Mouse (Mus musculus) thymus, adult 2 months (tissue): ENCODE measurements around the gene Gm45140. TPM values are rescaled to one million over a fixed set of nuclear protein-coding genes. Genes with fewer than 3 reads are reported as not detected.
A peak's percentile ranks its signal among the peaks of the same experiment; 100 is the strongest.

Experiments
- DNase-seq: peaks from one replicate; pipeline ENCODE4 v3.0.0; 2021
- H3K27ac ChIP-seq: fragments of 200-500 bp; 2 replicates; pipeline ENCODE4 v1.5.1; 2012; ENCODE audit warnings: low read length, control low read depth; ENCODE audit not compliant: control insufficient read depth, insufficient read depth
- H3K27me3 ChIP-seq: fragments of 200-500 bp; 2 replicates; pipeline ENCODE4 v1.6.1; 2012; ENCODE audit warnings: mild to moderate bottlenecking, low read length, moderate library complexity, mixed read lengths; ENCODE audit not compliant: control insufficient read depth, insufficient read depth
- H3K36me3 ChIP-seq: fragments of 200-500 bp; 2 replicates; pipeline ENCODE4 v1.6.1; 2012; ENCODE audit warnings: mild to moderate bottlenecking, low read length, moderate library complexity; ENCODE audit not compliant: control insufficient read depth, insufficient read depth
- H3K4me1 ChIP-seq: fragments of 200-500 bp; replicated peaks from 2 replicates; pipeline ENCODE4 v1.6.1; 2012; ENCODE audit warnings: low read length; ENCODE audit not compliant: control insufficient read depth, insufficient read depth
- H3K4me3 ChIP-seq: fragments of 200-500 bp; 2 replicates; pipeline ENCODE4 v1.5.1; 2012; ENCODE audit warnings: mild to moderate bottlenecking, low read length, control low read depth, moderate library complexity; ENCODE audit not compliant: control insufficient read depth, insufficient read depth
- CTCF ChIP-seq: fragments of 200-500 bp; IDR thresholded peaks from 2 replicates; pipeline ENCODE4 v1.5.1; 2012; ENCODE audit warnings: mild to moderate bottlenecking, control low read depth, low read length, moderate library complexity, borderline replicate concordance; ENCODE audit not compliant: control insufficient read depth, poor library complexity, insufficient read depth; ENCODE audit errors: extremely low read depth
- POLR2A ChIP-seq: fragments of 200-500 bp; IDR thresholded peaks from 2 replicates; pipeline ENCODE4 v1.6.1; 2012; ENCODE audit warnings: mild to moderate bottlenecking, low read length, control low read depth, moderate library complexity; ENCODE audit not compliant: control insufficient read depth, poor library complexity, insufficient read depth; ENCODE audit errors: extremely low read depth
- WGBS: fragments of 180-500 bp; shearing (Covaris S2); methylation state at CpG from one replicate; pipeline ENCODE4 v1.1.7; 2018; 5-methylcytosine and 5-hydroxymethylcytosine counted together
- polyA plus RNA-seq: library from polyadenylated mRNA; depleted of rRNA; stranded (reverse); fragments of >200 nt; gene quantifications from 2 replicates; pipeline ENCODE4 v1.2.3, GENCODE M21; 2012

The Gm45140 gene
- polyA plus RNA-seq, 1 experiment: 1.2 TPM

GRCm38 (mm10) chr6:87846813-87847212 lies 11.2 kb upstream of the Gm45140 start:
- no peak for TF ChIP-seq CTCF
- no peak for TF ChIP-seq POLR2A
- no peak for DNase-seq
- H3K4me3 ChIP-seq: no peak overlapping the region
- H3K4me1 ChIP-seq: peaks cover 6% of the 10 kb centered on the region
- 48% methylated on average over 1 of the region's 1 CpGs for WGBS
- H3K36me3 ChIP-seq: peaks cover 39% of the 10 kb centered on the region
- H3K27me3 ChIP-seq: no peaks in the 10 kb centered on the region
- no peak overlapping the region for H3K27ac ChIP-seq

- peaks cover 42% of the 10 kb centered on the region for H3K36me3 ChIP-seq
Observed at GRCm38 (mm10) chr6:87845031-87845695, 9.6 kb upstream of the Gm45140 start.

GRCm38 (mm10) chr6:87842254-87842653 lies 6.7 kb upstream of the Gm45140 start:
- Histone ChIP-seq H3K4me3 (no peak overlapping the region), H3K36me3 (peaks cover 42% of the 10 kb centered on the region), H3K27me3 (no peaks in the 10 kb centered on the region), H3K27ac (no peak overlapping the region), H3K4me1 (peaks cover 2% of the 10 kb centered on the region; the same call in 1 of the 2 replicates)
- 57% methylated on average over 1 of the region's 1 CpGs for WGBS
- peak; percentile 24 for DNase-seq
- no peak for TF ChIP-seq POLR2A
- TF ChIP-seq CTCF: no peak

More at GRCm38 (mm10) chr6:87845031-87845695, 9.6 kb upstream of the Gm45140 start:
- no peak overlapping the region for H3K27ac ChIP-seq
- DNase-seq: no peak
- WGBS: 95% methylated on average over 13 of the region's 13 CpGs
- no peaks in the 10 kb centered on the region for H3K27me3 ChIP-seq
- no peak overlapping the region for H3K4me3 ChIP-seq
- H3K4me1 ChIP-seq: peaks cover 2% of the 10 kb centered on the region; the same call in 1 of the 2 replicates
- TF ChIP-seq CTCF (no peak), POLR2A (no peak)

- 91% methylated on average over 8 of the region's 8 CpGs for WGBS
- DNase-seq: no peak
- Histone ChIP-seq H3K36me3 (peaks cover 42% of the 10 kb centered on the region), H3K27me3 (no peaks in the 10 kb centered on the region), H3K4me1 (peaks cover 2% of the 10 kb centered on the region; the same call in 1 of the 2 replicates), H3K4me3 (no peak overlapping the region), H3K27ac (no peak overlapping the region)
- TF ChIP-seq CTCF (no peak), POLR2A (no peak)
Observed at GRCm38 (mm10) chr6:87841635-87842034, 6.0 kb upstream of the Gm45140 start.

GRCm38 (mm10) chr6:87839797-87840341 lies 4.3 kb upstream of the Gm45140 start:
- no peaks in the 10 kb centered on the region for H3K27me3 ChIP-seq
- WGBS: 69% methylated on average over 11 of the region's 11 CpGs
- no peak for DNase-seq
- H3K27ac ChIP-seq: no peak overlapping the region
- H3K4me1 ChIP-seq: peaks cover 2% of the 10 kb centered on the region; the same call in 1 of the 2 replicates
- H3K36me3 ChIP-seq: peaks cover 34% of the 10 kb centered on the region
- H3K4me3 ChIP-seq: no peak overlapping the region
- TF ChIP-seq CTCF: no peak
- no peak for TF ChIP-seq POLR2A

GRCm38 (mm10) chr6:87838551-87839197 lies 3.1 kb upstream of the Gm45140 start, which contains the start of gene Isy1:
Isy1 (minus strand) TSS chr6:87838798.
- peak within 1 kb of the TSS; percentile 86 for H3K27ac ChIP-seq
- WGBS: under 1% methylated on average over 46 of the region's 46 CpGs
- H3K36me3 ChIP-seq: peaks cover 25% of the 10 kb centered on the region
- no peaks in the 10 kb centered on the region for H3K27me3 ChIP-seq
- peaks cover 2% of the 10 kb centered on the region; the same call in 1 of the 2 replicates for H3K4me1 ChIP-seq
- DNase-seq: peak; percentile 84
- H3K4me3 ChIP-seq: peak within 1 kb of the TSS; percentile 78
- TF ChIP-seq POLR2A (peak; percentile 47; the same call in 1 of the 2 replicates), CTCF (0 out of 2 replicates have a peak, but pooled peaks have one; percentile 19)
